30 mouse cellular contexts compared by ENCODE assay signal in the genomic region with DNA sequence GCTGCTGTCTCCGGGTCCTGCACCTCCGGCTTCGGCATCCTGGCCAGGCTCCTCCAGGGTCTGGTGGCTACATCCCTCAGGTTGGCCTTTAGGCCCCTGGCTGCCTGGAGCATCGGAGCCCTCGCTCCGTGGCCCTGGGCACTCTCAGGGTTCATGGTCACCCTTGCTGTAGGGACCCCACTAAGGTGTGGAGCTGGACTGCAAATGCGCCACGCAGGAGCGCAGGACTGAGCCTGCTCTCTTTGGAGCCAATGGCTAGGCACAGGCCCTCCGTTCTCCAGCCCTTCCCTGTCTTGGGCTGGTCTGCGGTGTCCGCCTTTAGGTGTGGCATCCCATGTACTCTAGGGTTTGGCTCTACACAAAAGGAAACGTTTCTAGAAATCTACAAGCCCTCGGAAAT. TPM values are rescaled to one million over a fixed set of nuclear protein-coding genes. Genes with fewer than 3 reads are reported as not detected.
DNase-seq lines count a peak whose midpoint lies in the region; ATAC-seq and TF ChIP-seq lines count a peak whose summit lies in the region.
"Had no signal": no experiment of that assay in that cellular context is flagged by ENCODE, and none has a peak within 500 bp of the region (broad histone marks: within the 10 kb centered on the region; RNA-seq: fewer than 3 reads in every experiment).

TSS of gene Ankdd1b (minus strand) at position 242 of the 400 bp plus-strand sequence.

- no peaks in the 10 kb centered on the region for H3K4me1 ChIP-seq in lung, embryonic 15.5 days
- peaks cover 17% of the 10 kb centered on the region for H3K4me1 ChIP-seq in testis, adult 2 months (ENCODE audit: control insufficient read depth, insufficient read depth, low read length)
- no peaks in the 10 kb centered on the region for H3K4me1 ChIP-seq in forebrain, embryonic 16.5 days (replicated peaks; ENCODE audit: control insufficient read depth, insufficient read depth, low read length)
- H3K4me1 ChIP-seq: embryonic facial prominence, embryonic 10.5 days; embryonic facial prominence, embryonic 13.5 days; forebrain, embryonic 12.5 days; heart, embryonic 10.5 days; heart, embryonic 13.5 days had no signal

- no peak within 1 kb of the TSS for H3K4me3 ChIP-seq in lung, embryonic 15.5 days
- peak within 1 kb of the TSS; percentile 74 for H3K4me3 ChIP-seq in testis, adult 2 months (ENCODE audit: control insufficient read depth, low read depth, low read length)
- no peak within 1 kb of the TSS for H3K4me3 ChIP-seq in forebrain, embryonic 16.5 days (replicated peaks; ENCODE audit: low read length)
- H3K4me3 ChIP-seq: embryonic facial prominence, embryonic 10.5 days; embryonic facial prominence, embryonic 13.5 days; erythroblast, embryonic 14.5 days; forebrain, embryonic 12.5 days; gastrocnemius, adult 2 months; heart, embryonic 10.5 days; heart, embryonic 13.5 days had no signal

- DNase-seq in heart, adult 11 months = peak; percentile 84
- DNase-seq in heart, adult 9 months (ENCODE audit: low spot score in 2 of 2) = no peak
- no peak for DNase-seq in lung, postnatal 14 days
- no peak for DNase-seq in testis, postnatal 10 days (ENCODE audit: low spot score)
- no peak for DNase-seq in left cerebral cortex, adult 11 months (ENCODE audit: low spot score)
- DNase-seq: adrenal gland, adult 8-10 months; adrenal gland, postnatal 25 days; cerebellum, adult 11-12 months; cerebellum, adult 8-10 months; cerebellum, postnatal 10 days; cerebellum, postnatal 36 days; embryo, embryonic 11 days; forebrain, postnatal 0 days; gastrocnemius, adult 2 months; gastrocnemius, postnatal 14 days; heart, adult 18-20 months; heart, postnatal 14 days; heart, postnatal 4 days had no signal

- no peak within 1 kb of the TSS for H3K9ac ChIP-seq in lung, embryonic 15.5 days
- no peak within 1 kb of the TSS for H3K9ac ChIP-seq in forebrain, embryonic 16.5 days (replicated peaks; ENCODE audit: low read depth, low read length)
- H3K9ac ChIP-seq: embryonic facial prominence, embryonic 13.5 days; forebrain, embryonic 12.5 days; forebrain, postnatal 0 days; heart, embryonic 13.5 days; hindbrain, embryonic 14.5 days had no signal

- H3K9me3 ChIP-seq in lung, embryonic 15.5 days = no peaks in the 10 kb centered on the region
- H3K9me3 ChIP-seq in forebrain, embryonic 16.5 days (ENCODE audit: control insufficient read depth, low read length) = no peaks in the 10 kb centered on the region
- H3K9me3 ChIP-seq: embryonic facial prominence, embryonic 10.5 days; embryonic facial prominence, embryonic 13.5 days; forebrain, embryonic 12.5 days; heart, embryonic 10.5 days; heart, embryonic 13.5 days had no signal

- H3K36me3 ChIP-seq in lung, embryonic 15.5 days = no peaks in the 10 kb centered on the region
- H3K36me3 ChIP-seq in testis, adult 2 months (ENCODE audit: control insufficient read depth, insufficient read depth, low read length) = no peaks in the 10 kb centered on the region
- H3K36me3 ChIP-seq in forebrain, embryonic 16.5 days (ENCODE audit: control insufficient read depth, insufficient read depth) = no peaks in the 10 kb centered on the region
- H3K36me3 ChIP-seq: embryonic facial prominence, embryonic 10.5 days; embryonic facial prominence, embryonic 13.5 days; forebrain, embryonic 12.5 days; heart, embryonic 10.5 days; heart, embryonic 13.5 days had no signal

- no peak within 1 kb of the TSS for H3K4me2 ChIP-seq in lung, embryonic 15.5 days
- no peak within 1 kb of the TSS for H3K4me2 ChIP-seq in forebrain, embryonic 16.5 days (ENCODE audit: low read length)
- H3K4me2 ChIP-seq: embryonic facial prominence, embryonic 13.5 days; forebrain, embryonic 12.5 days; heart, embryonic 13.5 days; hindbrain, embryonic 14.5 days had no signal

- H3K27ac ChIP-seq in lung, embryonic 15.5 days = peak within 1 kb of the TSS; percentile 36
- no peak within 1 kb of the TSS for H3K27ac ChIP-seq in testis, adult 2 months (ENCODE audit: control insufficient read depth, insufficient read depth, low read depth, low read length)
- H3K27ac ChIP-seq in forebrain, embryonic 16.5 days (ENCODE audit: low read length) = no peak within 1 kb of the TSS
- H3K27ac ChIP-seq: embryonic facial prominence, embryonic 10.5 days; embryonic facial prominence, embryonic 13.5 days; forebrain, embryonic 12.5 days; gastrocnemius, adult 2 months; heart, embryonic 10.5 days; heart, embryonic 13.5 days; hindbrain, embryonic 14.5 days had no signal

- H3K27me3 ChIP-seq in lung, embryonic 15.5 days = no peaks in the 10 kb centered on the region
- H3K27me3 ChIP-seq in testis, adult 2 months (ENCODE audit: control insufficient read depth, insufficient read depth, low read length) = no peaks in the 10 kb centered on the region
- H3K27me3 ChIP-seq in forebrain, embryonic 16.5 days (replicated peaks; ENCODE audit: control insufficient read depth, insufficient read depth, low read length) = no peaks in the 10 kb centered on the region
- H3K27me3 ChIP-seq: embryonic facial prominence, embryonic 13.5 days; forebrain, embryonic 12.5 days; heart, embryonic 13.5 days had no signal

- ATAC-seq in lung, embryonic 15.5 days (ENCODE audit: borderline replicate concordance, extremely low read depth, low FRiP score, low TSS enrichment) = peak; percentile 31; the same call in 1 of the 2 replicates
- ATAC-seq in forebrain, embryonic 16.5 days = no peak
- ATAC-seq: activated CD4-positive, CD25-positive, alpha-beta regulatory T cell, adult 4 months; forebrain, postnatal 0 days had no signal

- no peak for TF ChIP-seq POLR2A in testis, adult 2 months (IDR thresholded peaks at IDR 0.05; ENCODE audit: control insufficient read depth, low read depth, low read length)

- WGBS in lung, embryonic 15.5 days = 80% methylated on average over 14 of the region's 14 CpGs
- 93% methylated on average over 14 of the region's 14 CpGs for WGBS in forebrain, embryonic 16.5 days

- TF ChIP-seq CTCF in testis, adult 2 months (IDR thresholded peaks at IDR 0.05; ENCODE audit: control insufficient read depth, insufficient read depth, insufficient replicate concordance, low read depth, low read length) = no peak

RNA-seq across cellular contexts. Expression of gene Ankdd1b, which starts in this region (rescaled TPM):
- 0.19 TPM in 1 of 2 replicates, not detected in the other for polyA plus RNA-seq in lung, embryonic 15.5 days (2015; fragmentation: Nextera tagmentation; extraction: Ambion mirVana)
- polyA plus RNA-seq in testis, adult 2 months (2012; rRNA removed) = 0.17 and 0.99 TPM in 2 replicates
- polyA plus RNA-seq in forebrain, embryonic 16.5 days (2015; fragmentation: Nextera tagmentation; extraction: Ambion mirVana) = not detected in 2 replicates
- polyA plus RNA-seq: activated CD4-positive, CD25-positive, alpha-beta regulatory T cell, adult 4 months; forebrain, embryonic 12.5 days; forebrain, postnatal 0 days; hindbrain, embryonic 11.5 days; hindbrain, embryonic 14.5 days had no signal

Comparison
In these comparisons a context has a peak if more than half of its experiments do, and no peak if none do; other contexts are left out.
1. Peak in ATAC-seq and H3K27ac ChIP-seq in lung, embryonic 15.5 days; RNA of the gene not detected or under 1 TPM.